Comparison of ENCODE assay signal across 10 mouse cellular contexts in the genomic region with DNA sequence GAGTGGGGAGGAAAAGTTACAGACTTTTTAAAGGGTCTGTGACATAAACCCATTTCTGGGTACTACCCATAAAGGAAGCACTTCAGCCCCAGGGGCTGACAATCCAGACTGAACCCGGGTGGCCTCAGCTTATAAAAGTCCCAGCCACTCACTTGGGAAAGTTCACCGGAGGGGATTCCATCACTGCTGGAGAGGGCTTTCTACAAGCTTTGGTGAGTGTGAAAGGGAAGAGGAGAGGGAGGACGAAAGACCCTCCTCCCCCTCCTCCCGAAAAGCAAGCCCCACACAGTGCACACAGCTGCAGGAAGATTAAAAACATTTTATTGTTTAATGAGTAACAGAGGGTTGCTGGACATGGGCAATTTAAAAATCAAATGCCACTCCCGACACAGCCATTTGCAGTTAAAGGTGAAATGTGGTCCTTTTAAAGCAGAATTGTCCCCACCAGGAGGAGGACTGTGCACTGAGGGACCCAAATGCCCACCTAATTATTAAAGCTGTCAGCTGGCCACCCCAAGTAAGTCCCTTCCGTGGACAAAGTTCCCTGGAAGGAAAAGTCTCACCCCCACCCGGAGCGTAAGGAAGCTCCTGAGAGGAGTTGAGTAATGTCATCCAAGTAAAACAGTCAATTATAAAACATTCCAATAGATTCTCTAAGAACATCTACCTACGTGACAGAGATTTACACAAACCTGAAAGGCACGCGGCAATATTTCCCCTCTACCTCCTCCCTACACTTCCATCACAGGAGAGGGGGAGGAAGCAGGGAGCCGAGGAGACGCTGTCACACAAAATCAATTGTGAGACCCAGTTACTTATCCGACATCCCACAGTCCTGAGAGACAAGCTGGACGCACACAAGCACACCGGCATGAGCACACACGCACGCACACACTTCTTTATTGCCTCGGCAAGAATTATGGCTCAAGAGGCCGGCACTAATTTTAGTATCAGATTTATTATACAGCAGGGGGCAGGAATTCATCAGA. TPM values are rescaled to one million over a fixed set of nuclear protein-coding genes. Genes with fewer than 3 reads are reported as not detected.
DNase-seq lines count a peak whose midpoint lies in the region; ATAC-seq and TF ChIP-seq lines count a peak whose summit lies in the region.
"Had no signal": no experiment of that assay in that cellular context is flagged by ENCODE, and none has a peak within 500 bp of the region (broad histone marks: within the 10 kb centered on the region; RNA-seq: fewer than 3 reads in every experiment).

No protein-coding gene starts in this region.

- no peaks in the 10 kb centered on the region for H3K27me3 ChIP-seq in heart, postnatal 0 days (ENCODE audit: control insufficient read depth, insufficient read depth, low read length)
- H3K27me3 ChIP-seq in forebrain, embryonic 15.5 days: no peaks in the 10 kb centered on the region
- no peaks in the 10 kb centered on the region; the same call in 1 of the 2 replicates for H3K27me3 ChIP-seq in limb, embryonic 15.5 days

- H3K9ac ChIP-seq in heart, postnatal 0 days (replicated peaks; ENCODE audit: low read depth, low read length): no peak overlapping the region
- 0 out of 2 replicates have a peak overlapping the region, but pooled peaks have one; percentile 12 for H3K9ac ChIP-seq in forebrain, embryonic 15.5 days (replicated peaks)
- H3K9ac ChIP-seq in limb, embryonic 15.5 days: no peak overlapping the region

- peaks cover 55% of the 10 kb centered on the region for H3K4me1 ChIP-seq in heart, postnatal 0 days (ENCODE audit: control insufficient read depth, insufficient read depth)
- peaks cover 77% of the 10 kb centered on the region for H3K4me1 ChIP-seq in forebrain, embryonic 15.5 days
- peaks cover 72% of the 10 kb centered on the region for H3K4me1 ChIP-seq in limb, embryonic 15.5 days

- no peak overlapping the region for H3K4me3 ChIP-seq in heart, postnatal 0 days (ENCODE audit: low read depth, low read length)
- no peak overlapping the region for H3K4me3 ChIP-seq in forebrain, embryonic 15.5 days
- no peak overlapping the region for H3K4me3 ChIP-seq in limb, embryonic 15.5 days

- H3K36me3 ChIP-seq in heart, postnatal 0 days (replicated peaks; ENCODE audit: control insufficient read depth, insufficient read depth, low read length): peaks cover 18% of the 10 kb centered on the region; the same call in 1 of the 2 replicates
- no peaks in the 10 kb centered on the region for H3K36me3 ChIP-seq in forebrain, embryonic 15.5 days
- H3K36me3 ChIP-seq in limb, embryonic 15.5 days: no peaks in the 10 kb centered on the region

- ATAC-seq in heart, postnatal 0 days (ENCODE audit: insufficient read depth, low read depth): no peak
- ATAC-seq in forebrain, embryonic 15.5 days (replicated peaks): no peak
- ATAC-seq in limb, embryonic 15.5 days (ENCODE audit: insufficient number of reproducible peaks, low FRiP score, low TSS enrichment, low read depth): no peak
- ATAC-seq in megakaryocyte-erythroid progenitor cell, adult 5-6 weeks (replicated peaks; ENCODE audit: low FRiP score, low TSS enrichment, poor library complexity, severe bottlenecking): no peak

- no peak for TF ChIP-seq CTCF in heart, postnatal 0 days (IDR thresholded peaks at IDR 0.05; ENCODE audit: low read depth)

- no peak overlapping the region for H3K4me2 ChIP-seq in heart, postnatal 0 days (ENCODE audit: low read depth, low read length)
- H3K4me2 ChIP-seq in forebrain, embryonic 15.5 days (replicated peaks): no peak overlapping the region
- no peak overlapping the region for H3K4me2 ChIP-seq in limb, embryonic 15.5 days

- no peak for DNase-seq in heart, postnatal 0 days (ENCODE audit: low spot score)
- DNase-seq in heart, adult 18-20 months: no peak
- DNase-seq in embryo, embryonic 10 days (ENCODE audit: low spot score): peak; percentile 47
- DNase-seq in adrenal gland, postnatal 36 days: no peak
- no peak for DNase-seq in cerebellum, adult 11-12 months
- DNase-seq: cerebellum, postnatal 36 days had no signal

- no peak for TF ChIP-seq EP300 in heart, postnatal 0 days (IDR thresholded peaks at IDR 0.05; ENCODE audit: low read depth)

- H3K27ac ChIP-seq in heart, postnatal 0 days (ENCODE audit: low read depth): 0 out of 2 replicates have a peak overlapping the region, but pooled peaks have one; percentile 7
- no peak overlapping the region for H3K27ac ChIP-seq in forebrain, embryonic 15.5 days (replicated peaks)
- H3K27ac ChIP-seq in limb, embryonic 15.5 days: 0 out of 2 replicates have a peak overlapping the region, but pooled peaks have one; percentile 44
- H3K27ac ChIP-seq: macrophage had no signal

- no peaks in the 10 kb centered on the region for H3K9me3 ChIP-seq in heart, postnatal 0 days (replicated peaks; ENCODE audit: control insufficient read depth, low read length)
- no peaks in the 10 kb centered on the region for H3K9me3 ChIP-seq in forebrain, embryonic 15.5 days
- no peaks in the 10 kb centered on the region for H3K9me3 ChIP-seq in limb, embryonic 15.5 days

- WGBS in heart, postnatal 0 days: 42% methylated on average over 20 of the region's 20 CpGs
- 21% methylated on average over 20 of the region's 20 CpGs for WGBS in forebrain, embryonic 15.5 days
- 19% methylated on average over 20 of the region's 20 CpGs for WGBS in limb, embryonic 15.5 days

RNA-seq across cellular contexts. Expression of gene Msi2, which starts 24.1 kb away (rescaled TPM):
- total RNA-seq in heart, postnatal 0 days (2014; rRNA removed; ENCODE audit: low replicate concordance): 94.6 and 114 TPM in 2 replicates
- polyA plus RNA-seq in heart, postnatal 0 days (2015; fragmentation: Nextera tagmentation; extraction: Ambion mirVana): 20.6 and 22.1 TPM in 2 replicates
- 100 to 1,000 TPM; 179 to 203 TPM for total RNA-seq in heart, adult 18-20 months (2021)
- polyA plus RNA-seq in forebrain, embryonic 15.5 days (2015; fragmentation: Nextera tagmentation; extraction: Ambion mirVana): 25.3 and 27.1 TPM in 2 replicates
- 12.0 and 13.1 TPM in 2 replicates for polyA plus RNA-seq in limb, embryonic 15.5 days (2015; fragmentation: Nextera tagmentation; extraction: Ambion mirVana)
- 100 to 1,000 TPM; 181 to 262 TPM for total RNA-seq in adrenal gland, postnatal 36 days (2021)
- 89.1 and 92.4 TPM in 2 replicates for total RNA-seq in megakaryocyte-erythroid progenitor cell, adult 5-6 weeks (2014; fragmentation: Nextera tagmentation)
- total RNA-seq in megakaryocyte-erythroid progenitor cell, adult 5-6 weeks (2017): 111 and 162 TPM in 2 replicates
